Mouse (Mus musculus) cortical plate, adult 2 months (tissue): ENCODE results near the gene Bud31.

Experiments used
- CTCF ChIP-seq: fragments of 200-500 bp; IDR thresholded peaks from 2 replicates; pipeline ENCODE4 v1.5.1; 2011; ENCODE audit warnings: mild to moderate bottlenecking, control low read depth, low read length; ENCODE audit not compliant: insufficient read depth; ENCODE audit errors: extremely low read depth
- POLR2A ChIP-seq: fragments of 200-500 bp; IDR thresholded peaks from 2 replicates; pipeline ENCODE4 v1.6.1; 2011; ENCODE audit warnings: mild to moderate bottlenecking, low read length, control low read depth; ENCODE audit not compliant: insufficient read depth; ENCODE audit errors: extremely low read depth

GRCm38 (mm10) chr5:145167306-145167661 lies 27.1 kb downstream of the Bud31 start:
- TF ChIP-seq CTCF (no peak), POLR2A (no peak)
